Mouse (Mus musculus): Measurements from ENCODE around the gene Ush2a. TPM values are rescaled to one million over a fixed set of nuclear protein-coding genes. Genes with fewer than 3 reads are reported as not detected.

Gene Ush2a
- polyA plus RNA-seq, 1 experiment from 2014 or later: 0.29 TPM

- H3K4me3 ChIP-seq: no peak overlapping the region
- H3K4me1 ChIP-seq (replicated peaks): no peaks in the 10 kb centered on the region
- no peak overlapping the region for H3K27ac ChIP-seq
- H3K27me3 ChIP-seq: no peaks in the 10 kb centered on the region
- no peak for ATAC-seq (ENCODE audit: low FRiP score)
- no peaks in the 10 kb centered on the region for H3K9me3 ChIP-seq
- H3K9ac ChIP-seq: no peak overlapping the region
- peaks cover 84% of the 10 kb centered on the region for H3K36me3 ChIP-seq
- 89% methylated on average over 16 of the region's 16 CpGs for WGBS
- no peak overlapping the region for H3K4me2 ChIP-seq
Measured at GRCm38 (mm10) chr1:188973926-188974325, 712.1 kb downstream of the Ush2a start.

DNA sequence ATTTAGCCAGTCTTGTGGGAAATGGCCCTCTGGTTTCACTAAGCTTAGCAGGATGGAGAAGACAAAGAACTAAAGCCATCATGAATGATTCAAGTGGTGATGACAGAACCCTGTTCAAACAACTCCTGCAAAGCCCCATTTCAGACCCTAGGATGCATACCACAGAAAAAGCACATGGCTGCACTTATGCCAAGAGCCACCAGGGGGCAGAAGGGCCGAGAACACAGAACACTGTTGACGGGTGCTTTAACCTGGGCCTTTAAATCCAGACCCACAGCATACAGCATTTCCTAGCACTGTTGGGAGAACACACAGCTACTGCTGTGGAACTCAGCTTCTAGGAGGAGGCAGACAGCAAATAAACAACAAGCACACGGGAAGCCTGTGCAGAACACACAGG is 718.2 kb downstream of the Ush2a start:
- WGBS: 30% methylated on average over 3 of the region's 3 CpGs
- no peak overlapping the region for H3K9ac ChIP-seq
- peaks cover 81% of the 10 kb centered on the region for H3K36me3 ChIP-seq
- H3K4me2 ChIP-seq: no peak overlapping the region
- H3K4me3 ChIP-seq: no peak overlapping the region
- no peaks in the 10 kb centered on the region for H3K9me3 ChIP-seq
- H3K4me1 ChIP-seq (replicated peaks): no peaks in the 10 kb centered on the region
- H3K27me3 ChIP-seq: no peaks in the 10 kb centered on the region
- ATAC-seq (ENCODE audit: low FRiP score): no peak
- H3K27ac ChIP-seq: no peak overlapping the region

DNA sequence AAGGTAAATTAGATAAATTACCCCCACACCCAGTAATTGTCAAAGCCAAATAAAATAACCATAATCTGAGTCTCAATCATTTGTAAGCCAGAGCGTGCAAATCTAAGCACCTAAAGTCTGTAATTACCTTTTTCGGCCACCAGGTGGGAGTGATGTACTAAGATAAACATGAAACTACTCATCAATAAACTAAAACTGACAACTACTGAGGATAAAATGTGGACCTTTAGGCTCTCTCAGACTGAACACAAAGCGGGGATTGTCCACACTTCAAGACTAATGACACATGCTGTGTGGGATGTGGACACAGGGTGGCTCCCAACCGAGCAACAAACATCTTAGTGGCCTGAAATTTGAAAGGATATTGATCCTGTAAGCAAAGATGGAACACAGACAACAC is 731.4 kb downstream of the Ush2a start:
- Histone ChIP-seq H3K27me3 (no peaks in the 10 kb centered on the region), H3K36me3 (peaks cover 66% of the 10 kb centered on the region), H3K4me2 (no peak overlapping the region), H3K4me3 (no peak overlapping the region), H3K4me1 (replicated peaks) (no peaks in the 10 kb centered on the region; the same call in 1 of the 2 replicates), H3K9ac (no peak overlapping the region), H3K27ac (no peak overlapping the region), H3K9me3 (no peaks in the 10 kb centered on the region)
- 36% methylated on average over 4 of the region's 4 CpGs for WGBS
- no peak for ATAC-seq (ENCODE audit: low FRiP score)

GRCm38 (mm10) chr1:188997921-188998320 is 736.1 kb downstream of the Ush2a start:
- Histone ChIP-seq H3K4me2 (no peak overlapping the region), H3K4me3 (no peak overlapping the region), H3K9me3 (no peaks in the 10 kb centered on the region), H3K4me1 (replicated peaks) (no peaks in the 10 kb centered on the region; the same call in 1 of the 2 replicates), H3K36me3 (peaks cover 54% of the 10 kb centered on the region), H3K9ac (no peak overlapping the region), H3K27ac (no peak overlapping the region), H3K27me3 (no peaks in the 10 kb centered on the region)
- ATAC-seq (ENCODE audit: low FRiP score): no peak
- 100% methylated on average over 3 of the region's 3 CpGs for WGBS

- H3K27ac ChIP-seq: no peak overlapping the region
- H3K36me3 ChIP-seq: peaks cover 45% of the 10 kb centered on the region
- H3K4me1 ChIP-seq (replicated peaks): peaks cover 10% of the 10 kb centered on the region
- H3K27me3 ChIP-seq: no peaks in the 10 kb centered on the region
- no peak overlapping the region for H3K4me3 ChIP-seq
- WGBS: 91% methylated on average over 10 of the region's 10 CpGs
- ATAC-seq (ENCODE audit: low FRiP score): no peak
- H3K4me2 ChIP-seq: no peak overlapping the region
- H3K9me3 ChIP-seq: no peaks in the 10 kb centered on the region
- no peak overlapping the region for H3K9ac ChIP-seq
Measured at GRCm38 (mm10) chr1:188999981-189000380, 738.2 kb downstream of the Ush2a start.

DNA sequence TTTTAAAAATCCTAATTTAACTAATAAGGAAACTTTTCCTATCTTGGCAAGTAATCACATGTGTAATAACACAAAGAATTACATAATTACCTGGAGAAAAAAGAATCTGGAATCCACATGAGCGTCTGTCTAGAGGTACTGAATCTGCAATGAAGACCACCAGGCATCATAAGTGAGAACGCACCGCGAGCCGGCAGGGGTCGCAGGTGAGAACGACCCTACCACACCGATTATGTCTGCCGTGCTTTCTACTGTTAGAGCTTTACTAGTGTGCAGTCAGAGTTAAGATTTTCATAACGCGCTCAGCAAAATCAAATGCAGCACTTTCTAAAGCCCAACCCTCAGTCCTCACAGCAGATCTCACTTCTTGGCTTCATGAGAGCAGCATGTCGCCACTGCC is 740.0 kb downstream of the Ush2a start:
- peaks cover 26% of the 10 kb centered on the region for H3K4me1 ChIP-seq (replicated peaks)
- peaks cover 27% of the 10 kb centered on the region for H3K36me3 ChIP-seq
- no peak for ATAC-seq (ENCODE audit: low FRiP score)
- H3K4me3 ChIP-seq: no peak overlapping the region
- H3K27ac ChIP-seq: no peak overlapping the region
- H3K27me3 ChIP-seq: no peaks in the 10 kb centered on the region
- H3K9me3 ChIP-seq: no peaks in the 10 kb centered on the region
- no peak overlapping the region for H3K9ac ChIP-seq
- WGBS: 90% methylated on average over 12 of the region's 12 CpGs
- H3K4me2 ChIP-seq: no peak overlapping the region

GRCm38 (mm10) chr1:189004774-189005173 is 743.0 kb downstream of the Ush2a start:
- no peak overlapping the region for H3K4me3 ChIP-seq
- no peak overlapping the region for H3K4me2 ChIP-seq
- H3K4me1 ChIP-seq (replicated peaks): peaks cover 30% of the 10 kb centered on the region
- 97% methylated on average over 1 of the region's 1 CpGs for WGBS
- ATAC-seq (ENCODE audit: low FRiP score): no peak
- H3K9ac ChIP-seq: no peak overlapping the region
- peaks cover 4% of the 10 kb centered on the region for H3K36me3 ChIP-seq
- H3K9me3 ChIP-seq: no peaks in the 10 kb centered on the region
- no peak overlapping the region for H3K27ac ChIP-seq
- no peaks in the 10 kb centered on the region for H3K27me3 ChIP-seq

DNA sequence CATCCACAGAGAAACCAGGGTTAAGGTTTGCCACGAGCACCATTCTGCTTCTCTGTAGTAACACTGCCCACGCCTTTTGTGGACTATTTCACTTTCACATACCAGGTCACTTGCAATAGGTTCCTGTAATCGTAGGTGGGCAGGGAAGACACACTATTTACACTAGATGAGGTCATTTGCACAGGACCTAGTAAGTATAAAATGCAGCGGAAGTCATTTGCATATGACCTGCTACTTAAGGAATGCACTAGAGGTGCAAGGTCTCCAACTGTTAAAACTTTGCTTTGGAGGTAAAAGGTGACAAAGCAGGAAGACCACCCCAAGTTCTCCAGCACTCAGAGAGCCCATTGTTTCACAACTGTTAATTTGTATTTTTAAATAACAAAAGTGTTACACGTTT is 744.4 kb downstream of the Ush2a start:
- ATAC-seq (ENCODE audit: low FRiP score): no peak
- Histone ChIP-seq H3K9ac (0 out of 2 replicates have a peak overlapping the region, but pooled peaks have one; percentile 3), H3K36me3 (no peaks in the 10 kb centered on the region; the same call in 1 of the 2 replicates)

DNA sequence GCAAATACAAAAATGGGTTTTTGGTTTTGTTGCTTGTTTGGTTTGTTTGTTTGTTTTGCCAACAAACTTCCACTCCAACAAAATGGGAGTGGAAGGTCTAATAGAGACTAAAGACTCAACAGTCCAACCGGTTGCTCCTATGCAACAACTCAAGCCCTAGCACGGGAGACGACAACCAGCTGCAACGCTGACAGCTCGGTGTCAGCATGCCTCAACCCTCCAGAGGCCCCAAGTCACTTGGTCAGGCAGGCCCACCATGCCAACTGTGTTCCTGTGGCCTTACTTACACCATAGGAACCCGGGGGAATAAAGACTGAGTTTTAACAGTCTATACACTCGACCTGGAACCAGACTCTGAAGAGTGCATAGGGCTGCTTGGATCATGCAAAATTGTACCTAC is 745.0 kb downstream of the Ush2a start:
- H3K9ac ChIP-seq: peak overlapping the region; percentile 96
- H3K4me2 ChIP-seq: peak overlapping the region; percentile 95
- H3K36me3 ChIP-seq: no peaks in the 10 kb centered on the region; the same call in 1 of the 2 replicates
- 0 out of 2 replicates have a peak, but pooled peaks cover 3% of the 10 kb centered on the region for H3K27me3 ChIP-seq
- peak overlapping the region; percentile 93 for H3K4me3 ChIP-seq
- H3K4me1 ChIP-seq (replicated peaks): peaks cover 30% of the 10 kb centered on the region
- no peak overlapping the region for H3K27ac ChIP-seq
- H3K9me3 ChIP-seq: no peaks in the 10 kb centered on the region
- peak; percentile 40 for ATAC-seq (ENCODE audit: low FRiP score)
- 4% methylated on average over 7 of the region's 7 CpGs for WGBS

More for the DNA sequence above, 744.4 kb downstream of the Ush2a start:
- Histone ChIP-seq H3K4me3 (peak overlapping the region; percentile 93), H3K27ac (no peak overlapping the region), H3K4me1 (replicated peaks) (peaks cover 30% of the 10 kb centered on the region), H3K9me3 (no peaks in the 10 kb centered on the region), H3K27me3 (no peaks in the 10 kb centered on the region), H3K4me2 (peak overlapping the region; percentile 95)
- WGBS: 69% methylated on average over 5 of the region's 5 CpGs

- Histone ChIP-seq H3K4me1 (replicated peaks) (peaks cover 30% of the 10 kb centered on the region), H3K27ac (peak within 1 kb of the TSS; percentile 73), H3K27me3 (0 out of 2 replicates have a peak, but pooled peaks cover 7% of the 10 kb centered on the region), H3K4me3 (peak within 1 kb of the TSS; percentile 93), H3K9ac (peak within 1 kb of the TSS; percentile 96), H3K9me3 (no peaks in the 10 kb centered on the region), H3K4me2 (peak within 1 kb of the TSS; percentile 95), H3K36me3 (no peaks in the 10 kb centered on the region; the same call in 1 of the 2 replicates)
- under 1% methylated on average over 66 of the region's 74 CpGs for WGBS
- ATAC-seq (ENCODE audit: low FRiP score): peak; percentile 92
Measured at GRCm38 (mm10) chr1:189007239-189007979, 745.6 kb downstream of the Ush2a start, which contains the start of gene Kctd3. Gene Kctd3, minus strand, starts transcription at chr1:189007841.

DNA sequence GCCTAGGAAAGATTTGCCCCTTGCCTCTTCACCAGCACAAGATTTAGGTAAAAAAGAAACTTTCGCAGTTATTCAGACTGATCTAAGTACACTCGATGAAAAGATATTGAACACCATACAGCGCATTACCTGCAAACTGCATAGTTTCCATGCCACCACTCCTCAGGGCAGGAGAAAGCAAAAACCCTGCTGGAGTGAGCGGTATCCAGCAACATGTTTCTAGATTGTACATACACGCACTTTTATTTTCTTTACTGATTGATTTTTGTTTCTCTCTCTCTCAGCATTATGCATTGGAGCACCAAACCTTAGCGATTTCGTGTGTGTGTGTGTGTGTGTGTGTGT is 746.1 kb downstream of the Ush2a start:
- Histone ChIP-seq H3K9ac (peak overlapping the region; percentile 96; the same call in 1 of the 2 replicates), H3K27ac (no peak overlapping the region), H3K4me1 (replicated peaks) (peaks cover 34% of the 10 kb centered on the region), H3K36me3 (no peaks in the 10 kb centered on the region; the same call in 1 of the 2 replicates), H3K4me3 (peak overlapping the region; percentile 93), H3K9me3 (no peaks in the 10 kb centered on the region), H3K27me3 (0 out of 2 replicates have a peak, but pooled peaks cover 13% of the 10 kb centered on the region), H3K4me2 (peak overlapping the region; percentile 95)
- ATAC-seq (ENCODE audit: low FRiP score): peak; percentile 79
- 47% methylated on average over 7 of the region's 7 CpGs for WGBS

DNA sequence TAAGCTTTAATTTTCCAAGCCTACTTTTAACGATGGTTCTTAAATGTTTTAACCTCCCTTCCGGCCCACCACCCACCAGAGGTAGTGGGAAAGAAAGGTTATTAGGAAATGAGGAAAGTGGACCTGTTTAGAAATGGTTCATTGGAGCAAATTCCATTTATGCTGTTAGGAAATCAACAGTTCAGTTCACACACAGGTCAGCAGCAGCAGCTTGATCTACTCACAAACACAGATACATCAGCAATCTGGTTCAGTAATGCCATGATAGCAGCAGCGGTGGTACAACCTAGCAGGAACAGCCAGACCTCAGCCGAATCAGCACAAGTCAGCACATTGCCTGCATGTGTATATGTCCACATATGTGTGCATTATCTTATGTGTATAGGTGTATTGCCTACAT is 748.8 kb downstream of the Ush2a start:
- Histone ChIP-seq H3K27me3 (peaks cover 36% of the 10 kb centered on the region), H3K9ac (no peak overlapping the region), H3K4me1 (replicated peaks) (peaks cover 31% of the 10 kb centered on the region), H3K27ac (no peak overlapping the region), H3K4me3 (no peak overlapping the region), H3K9me3 (no peaks in the 10 kb centered on the region), H3K4me2 (no peak overlapping the region), H3K36me3 (no peaks in the 10 kb centered on the region)
- WGBS: 95% methylated on average over 4 of the region's 4 CpGs
- ATAC-seq (ENCODE audit: low FRiP score): no peak

Data from hindbrain, embryonic 13.5 days (tissue).